Mouse (Mus musculus): ENCODE results near the gene Ifngr2.

Gene Ifngr2

DNA sequence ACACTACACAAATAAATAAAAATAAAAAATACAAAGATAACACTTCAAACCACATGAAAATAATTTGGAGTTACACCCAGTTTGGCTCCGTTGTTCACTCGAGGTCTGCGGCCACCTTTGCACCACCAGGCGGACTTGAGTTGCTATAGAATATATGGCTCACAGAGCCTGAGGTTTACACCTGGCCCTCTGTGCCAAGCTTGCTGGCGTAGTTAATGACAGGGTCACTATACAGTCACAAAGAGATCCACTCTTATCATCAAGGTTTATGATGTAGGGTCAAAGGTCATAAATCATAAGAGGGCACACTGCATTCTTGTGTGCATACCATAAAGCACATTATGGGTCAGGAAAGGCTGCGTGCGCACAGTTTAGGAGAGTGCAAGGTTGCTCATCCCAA is 19.1 kb downstream of the Ifngr2 start:
- DNase-seq, result no peak

DNA sequence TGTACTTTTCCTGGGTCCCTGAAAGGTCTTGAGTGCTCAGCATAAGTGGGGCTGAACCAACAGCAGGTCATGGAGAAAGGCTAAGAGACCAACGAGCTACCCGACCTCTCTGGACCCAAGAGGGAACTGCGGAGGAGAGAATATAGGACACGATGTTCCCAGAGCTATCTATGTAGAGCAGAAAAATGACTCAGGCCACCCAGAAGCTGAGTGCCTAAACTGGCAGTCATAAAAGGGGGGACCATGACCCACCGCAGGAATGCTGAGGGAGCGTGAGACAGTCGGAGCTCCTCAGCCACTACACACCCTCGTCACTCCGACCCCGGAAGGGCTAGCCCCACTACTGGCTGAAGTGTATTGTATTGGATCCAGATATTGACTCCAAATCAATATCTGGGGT is 22.1 kb downstream of the Ifngr2 start:
- DNase-seq, result no peak

DNA sequence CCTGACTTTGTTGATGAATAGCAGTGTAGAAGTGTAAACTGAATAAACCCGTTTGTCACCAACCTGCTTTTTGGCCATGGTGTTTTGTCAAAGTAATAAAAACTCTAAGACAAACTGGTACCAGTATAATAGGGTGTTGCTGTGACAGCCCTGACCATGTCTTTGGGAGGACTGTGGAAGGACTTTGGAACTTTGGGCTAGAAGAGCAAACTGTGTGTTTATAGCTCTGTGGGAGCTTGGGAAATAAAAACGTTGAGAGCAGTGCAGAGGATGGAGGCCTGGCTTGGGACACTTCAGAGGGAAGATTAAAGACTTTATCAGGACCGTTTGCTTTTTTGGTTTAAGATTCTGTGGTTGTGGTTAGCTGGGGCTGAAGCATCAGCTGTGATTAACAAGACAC is 24.2 kb downstream of the Ifngr2 start:
- no peak for DNase-seq

DNA sequence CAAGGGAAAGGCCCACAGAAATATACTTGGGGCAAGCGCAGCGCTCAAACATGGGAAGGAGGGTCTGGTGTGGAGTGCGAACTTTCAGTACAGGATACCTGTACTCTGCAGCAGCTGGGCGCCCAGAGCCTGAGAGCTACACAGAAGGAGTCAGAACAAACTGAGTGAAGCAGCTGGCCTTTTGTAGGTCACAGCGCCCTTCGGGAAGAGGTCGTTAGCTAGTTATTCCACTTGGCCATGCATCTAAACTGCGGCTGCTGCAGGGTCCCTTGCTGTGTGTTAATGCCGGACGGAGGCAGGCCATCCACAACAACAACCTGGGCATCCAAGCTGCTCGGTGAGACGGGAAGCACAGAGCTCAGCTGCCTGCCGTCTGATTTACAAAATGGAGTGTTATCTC is 28.3 kb downstream of the Ifngr2 start:
- DNase-seq, result no peak

DNA sequence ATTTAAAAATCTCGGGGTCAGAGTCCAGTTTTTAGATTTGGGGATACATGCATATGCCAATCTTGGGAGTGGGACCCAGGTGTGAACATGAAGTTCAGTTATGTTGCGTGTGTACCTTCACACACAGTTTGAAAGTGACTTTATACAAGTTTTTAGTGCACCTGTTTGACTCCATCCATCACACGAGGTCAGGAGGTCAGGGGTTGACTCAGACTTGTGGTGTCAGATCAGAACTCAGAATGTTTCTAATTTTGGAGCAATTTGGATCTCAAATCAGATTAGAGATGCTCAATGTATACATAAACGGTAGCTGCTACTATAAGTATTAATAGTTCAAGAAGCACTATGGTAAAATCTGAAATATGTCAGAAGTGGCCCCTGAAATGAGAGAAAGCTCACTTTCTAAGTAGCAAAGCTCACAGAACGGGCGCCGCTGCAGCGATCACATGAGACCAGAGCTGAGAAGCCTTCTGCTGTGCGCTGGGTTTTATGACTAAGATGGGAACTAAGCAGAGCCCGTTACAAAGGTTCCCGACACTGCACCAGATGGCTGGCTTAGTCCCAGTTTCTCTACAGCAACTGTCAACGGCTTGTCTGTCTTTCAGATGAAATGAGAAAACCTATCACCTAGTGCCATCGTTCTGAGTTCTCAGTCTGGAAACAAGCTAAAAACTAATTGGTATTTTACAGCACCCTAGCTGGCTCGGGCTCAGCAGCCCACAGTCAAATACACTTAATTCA is 32.3 kb downstream of the Ifngr2 start:
- peak; percentile 25 for DNase-seq

DNA sequence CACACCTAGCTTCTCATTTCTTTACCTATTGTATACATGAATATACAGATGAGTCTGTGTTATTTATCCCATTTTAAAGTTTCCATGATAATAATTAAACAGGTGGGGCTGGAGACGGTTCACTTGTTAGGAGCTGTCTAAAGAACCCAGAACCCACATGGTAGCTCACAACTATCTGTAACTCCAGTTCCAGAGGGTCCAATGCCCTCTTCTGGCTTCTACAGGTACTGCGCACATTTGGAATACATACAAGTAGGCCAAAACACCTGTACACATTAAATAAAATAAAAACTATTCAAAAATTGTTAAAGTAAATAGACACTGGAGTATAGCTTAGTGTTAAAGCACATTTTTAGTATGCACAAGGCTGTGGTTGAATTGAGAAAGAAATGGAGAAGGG is 35.4 kb downstream of the Ifngr2 start:
- peak; percentile 48 for DNase-seq

DNA sequence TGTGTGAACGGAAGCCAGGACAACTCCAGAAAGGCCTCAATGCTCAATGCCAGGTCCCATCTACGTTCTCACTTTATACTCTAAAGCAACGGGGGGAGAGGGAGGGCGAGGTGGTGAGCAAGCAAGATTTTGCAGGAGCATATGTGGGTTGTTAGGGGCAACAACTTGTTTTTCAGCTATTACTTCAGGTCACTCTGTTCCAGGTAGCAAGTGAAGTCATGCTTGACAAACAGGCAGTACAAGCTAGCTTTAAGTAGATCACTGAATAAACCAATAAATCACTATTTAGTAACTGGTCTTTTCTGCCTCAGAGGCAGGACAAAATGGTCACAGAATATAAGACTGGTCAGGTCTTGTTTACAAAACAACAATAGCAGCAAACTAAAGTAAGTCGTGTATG is 38.7 kb downstream of the Ifngr2 start:
- DNase-seq, result no peak

DNA sequence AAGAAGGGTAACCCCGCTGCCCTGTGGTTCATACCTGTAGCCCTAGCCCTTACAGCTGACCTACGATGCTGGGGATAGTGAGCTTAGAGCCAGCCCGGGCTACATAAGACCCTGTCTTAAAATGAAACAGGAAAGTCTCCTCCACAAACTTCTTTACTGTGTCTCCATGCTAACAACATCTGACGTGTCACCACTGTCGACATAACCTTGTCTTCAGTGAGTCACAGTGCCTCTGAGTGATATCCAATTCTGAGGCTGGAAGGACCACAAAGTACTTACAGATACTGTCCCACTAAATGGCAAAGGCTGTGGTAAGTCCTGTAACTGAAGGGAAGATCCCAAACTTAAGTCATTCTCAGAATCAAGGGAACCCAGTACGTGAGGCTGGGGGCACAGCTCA is 39.4 kb downstream of the Ifngr2 start:
- DNase-seq, result no peak

DNA sequence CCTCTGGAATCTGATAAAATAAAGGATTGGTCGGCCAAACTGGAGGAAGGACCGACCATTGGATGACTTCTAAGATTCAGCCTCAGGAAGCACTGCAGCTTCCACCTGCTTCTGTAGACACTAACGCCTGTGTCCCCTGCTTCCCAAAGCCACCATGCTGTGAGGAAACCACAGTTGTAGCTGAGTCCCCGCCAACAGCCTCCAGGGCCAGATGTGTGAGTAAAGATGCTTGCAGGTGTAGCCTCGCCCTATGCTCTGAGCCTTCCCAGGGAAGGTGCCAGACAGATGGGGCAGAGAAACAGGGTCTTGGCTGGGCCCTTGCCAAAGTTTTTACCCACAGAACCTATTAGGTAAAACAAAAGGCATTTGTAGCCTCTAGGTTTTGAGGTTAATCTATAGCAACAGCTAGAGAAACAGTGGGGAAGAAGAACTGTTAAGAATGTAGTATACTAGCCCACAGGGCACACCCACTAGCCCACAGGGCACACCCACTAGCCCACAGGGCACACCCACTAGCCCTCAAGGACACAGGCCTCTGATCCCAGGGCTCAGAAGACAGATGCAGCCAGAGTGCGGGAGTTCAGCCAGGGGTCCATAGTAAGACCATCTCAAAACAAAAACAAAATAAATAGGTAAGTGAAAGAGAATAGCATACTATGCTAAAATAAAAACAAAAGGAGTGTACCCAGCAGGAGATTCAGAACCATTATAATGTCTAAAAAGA is 41.0 kb downstream of the Ifngr2 start:
- DNase-seq, result no peak

DNA sequence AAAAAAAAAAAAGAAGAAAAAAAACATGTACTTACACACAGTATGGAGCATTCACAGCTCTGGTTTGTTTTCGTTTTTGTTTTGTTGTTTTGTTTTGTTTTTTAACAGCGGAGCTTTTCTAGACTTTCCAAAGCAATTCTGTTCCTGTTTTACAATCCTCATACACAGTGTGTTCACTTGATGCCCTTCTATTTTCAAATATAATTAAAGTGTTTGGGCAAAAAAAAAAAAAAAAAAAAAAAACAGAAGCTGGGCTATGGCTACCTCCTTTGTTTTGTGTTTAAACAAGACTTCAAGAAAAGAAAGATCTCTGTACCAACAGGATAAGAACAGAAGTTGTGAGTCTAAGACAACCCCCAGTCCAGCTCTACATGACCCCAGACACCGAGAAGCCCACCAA is 41.8 kb downstream of the Ifngr2 start:
- no peak for DNase-seq

DNA sequence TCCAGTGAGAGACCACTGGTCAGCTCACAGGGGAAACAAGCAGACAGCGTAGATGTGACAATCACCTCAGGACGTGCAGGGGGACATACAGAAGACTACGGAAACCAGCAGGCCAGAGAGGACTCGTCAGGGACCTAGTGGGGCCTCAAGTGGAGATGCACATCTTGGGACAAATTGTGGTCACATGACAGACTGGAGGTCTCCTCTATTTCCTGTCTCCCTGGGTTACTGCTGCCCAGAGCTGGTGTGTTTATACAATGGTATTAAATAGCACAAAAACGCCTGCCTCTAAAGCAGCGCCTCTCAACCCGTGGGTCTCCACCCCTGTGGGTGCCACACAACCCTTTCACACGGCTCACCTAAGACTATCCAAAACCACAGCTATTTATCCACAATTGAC is 45.3 kb downstream of the Ifngr2 start:
- no peak for DNase-seq

DNA sequence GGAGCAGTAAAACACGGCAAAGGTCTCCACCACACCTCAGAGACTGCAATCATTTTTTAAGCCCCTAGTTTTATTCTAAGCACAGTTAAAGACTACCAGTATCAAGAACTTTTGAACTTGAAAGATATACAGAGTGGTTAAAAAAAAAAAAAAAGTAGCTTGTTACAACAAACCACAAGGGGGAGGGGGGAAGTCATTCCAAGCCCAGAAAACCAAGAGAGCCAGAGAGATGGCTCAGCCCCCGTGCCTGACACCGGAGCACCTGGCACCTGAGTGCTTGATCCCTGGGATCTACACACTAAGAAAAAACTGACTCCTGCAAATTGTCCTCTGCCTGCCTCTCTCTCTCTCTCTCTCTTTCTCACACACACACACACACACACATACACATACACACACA is 46.4 kb downstream of the Ifngr2 start:
- no peak for DNase-seq

DNA sequence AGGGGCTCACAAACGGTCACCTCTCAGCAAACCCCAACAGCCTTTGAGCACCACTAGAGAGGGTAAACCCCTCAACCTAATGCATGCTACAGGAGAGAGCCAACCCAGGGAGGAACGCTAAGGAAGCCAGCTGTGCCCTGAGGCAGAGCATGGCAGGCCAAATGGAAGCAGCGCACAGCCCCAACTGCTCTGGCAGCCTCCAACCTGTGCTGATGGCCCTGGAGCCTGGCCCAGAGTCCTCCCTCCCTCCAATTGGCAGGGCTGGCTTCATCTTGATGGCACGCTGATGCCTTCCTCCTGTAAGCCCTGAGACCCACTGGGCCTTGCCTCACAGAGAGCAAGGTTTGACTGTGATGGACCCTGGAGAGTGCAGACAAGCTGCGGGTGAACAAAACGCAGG is 48.2 kb downstream of the Ifngr2 start:
- DNase-seq, result peak; percentile 26

DNA sequence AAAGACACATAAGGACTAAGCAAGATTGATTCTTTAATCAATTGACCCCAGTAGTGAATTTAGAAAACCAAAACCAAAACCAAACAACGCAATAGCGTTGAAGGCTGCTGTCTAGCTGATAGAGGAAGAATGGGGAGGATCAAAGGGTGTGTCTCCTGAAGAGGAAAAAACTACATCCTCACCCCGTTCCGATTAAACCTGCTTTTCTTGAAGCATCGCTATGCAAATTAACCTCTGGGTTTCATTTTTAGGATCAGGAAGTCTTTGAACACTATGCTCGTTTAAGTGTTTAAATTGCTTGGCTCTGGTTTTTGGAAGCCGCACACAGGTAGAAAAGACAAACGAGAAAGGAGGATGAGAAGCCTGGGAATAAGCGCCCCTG is 49.5 kb downstream of the Ifngr2 start:
- no peak for DNase-seq

DNA sequence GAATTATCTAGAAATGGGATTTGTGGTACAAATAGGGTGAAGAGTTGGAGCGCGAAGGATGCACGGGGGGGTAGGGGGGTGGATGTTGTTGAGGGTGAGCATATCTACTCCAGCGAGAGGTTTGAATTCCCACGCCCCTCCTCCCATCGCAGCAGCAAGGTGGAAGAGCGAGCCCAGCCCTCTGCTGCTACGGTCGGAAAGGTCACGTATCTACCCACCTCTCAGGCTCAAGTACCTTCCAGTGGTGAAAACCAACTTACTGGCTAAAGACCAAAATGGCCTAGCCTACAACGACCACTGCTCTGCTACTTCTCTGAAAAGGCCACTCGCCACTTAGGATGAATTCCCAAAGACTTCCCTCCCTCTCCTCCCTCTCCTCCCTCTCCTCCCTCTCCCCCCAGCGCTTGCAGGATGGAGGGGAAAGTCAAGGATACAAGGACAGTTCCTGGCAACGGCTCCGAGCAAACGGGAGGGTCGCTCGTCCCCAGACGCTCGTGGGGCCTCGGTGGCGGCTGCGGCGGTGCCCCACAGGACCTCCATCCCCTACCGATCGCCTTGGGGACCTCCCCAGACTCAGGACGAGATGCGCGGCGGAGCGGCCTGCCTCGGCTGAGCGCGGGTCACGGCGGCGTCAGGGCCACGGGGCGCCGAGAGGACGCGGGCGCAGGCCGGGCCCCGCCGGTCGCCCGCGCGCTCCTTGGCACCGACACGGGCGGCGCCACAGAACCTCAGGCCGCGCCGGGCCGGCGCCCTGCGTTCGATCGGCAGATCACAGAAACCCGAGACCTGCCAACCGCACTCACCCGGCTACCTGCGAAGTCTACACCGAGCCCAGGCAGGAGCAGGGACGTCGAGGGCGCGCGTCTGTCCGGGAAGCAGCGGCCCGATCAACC is 50.2 kb downstream of the Ifngr2 start:
- peak; percentile 38 for DNase-seq

DNA sequence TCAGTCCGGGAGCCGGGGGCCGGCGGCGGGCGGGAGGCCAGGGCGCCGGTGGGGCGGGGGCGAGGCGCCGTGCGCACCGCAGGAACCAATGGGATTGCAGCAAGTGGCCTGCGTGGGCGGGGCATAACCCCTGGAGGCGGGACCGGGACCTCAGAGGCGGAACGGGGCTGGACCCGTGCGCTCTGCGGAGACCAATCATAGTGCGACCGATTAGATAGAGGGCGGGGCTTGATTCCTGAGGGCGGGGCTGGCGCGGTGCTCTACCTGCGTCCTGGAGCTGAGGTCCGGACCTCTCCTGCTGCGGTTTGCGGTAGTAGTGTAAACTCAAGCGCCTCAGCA is 50.8 kb downstream of the Ifngr2 start, which contains the start of gene Tmem50b:
TSS of gene Tmem50b (minus strand) at position 129 of the 339 bp plus-strand sequence.
- peak; percentile 98 for DNase-seq

DNA sequence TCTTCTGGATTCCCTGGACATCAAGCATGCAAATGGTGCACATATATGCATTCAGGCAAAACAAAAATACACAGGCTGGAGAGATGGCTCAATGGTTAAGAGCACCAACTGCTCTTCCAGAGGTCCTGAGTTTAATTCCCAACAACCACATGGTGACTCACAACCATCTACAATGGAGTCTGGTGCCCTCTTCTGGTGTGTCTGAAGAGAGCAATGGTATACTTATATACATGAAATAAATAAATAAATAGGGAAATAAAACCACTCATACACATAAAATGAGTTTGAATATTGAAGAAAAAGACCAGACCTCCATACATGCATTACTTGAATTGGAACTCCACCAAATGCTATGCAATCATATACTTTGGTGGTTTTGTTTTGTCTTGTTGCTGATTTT is 52.4 kb downstream of the Ifngr2 start:
- DNase-seq, result no peak

DNA sequence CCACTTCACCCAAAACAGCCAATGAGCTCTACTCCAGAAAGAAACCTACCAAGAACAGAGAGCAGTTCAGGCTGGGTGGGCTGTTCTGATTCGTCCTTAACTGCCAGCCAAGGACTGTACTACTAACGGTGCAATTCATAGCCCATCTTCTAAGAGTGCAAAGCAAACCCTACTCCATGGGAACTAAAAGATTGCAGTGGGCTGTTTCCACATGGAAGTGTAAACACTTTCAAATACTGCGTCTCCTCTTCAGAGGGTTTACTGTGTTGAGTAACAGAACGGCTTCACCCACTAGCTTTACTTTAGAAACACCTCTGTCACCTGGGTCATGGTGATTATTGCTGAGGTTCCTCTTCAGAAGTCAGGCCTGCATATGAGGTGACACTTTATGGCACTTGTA is 54.2 kb downstream of the Ifngr2 start:
- no peak for DNase-seq

DNA sequence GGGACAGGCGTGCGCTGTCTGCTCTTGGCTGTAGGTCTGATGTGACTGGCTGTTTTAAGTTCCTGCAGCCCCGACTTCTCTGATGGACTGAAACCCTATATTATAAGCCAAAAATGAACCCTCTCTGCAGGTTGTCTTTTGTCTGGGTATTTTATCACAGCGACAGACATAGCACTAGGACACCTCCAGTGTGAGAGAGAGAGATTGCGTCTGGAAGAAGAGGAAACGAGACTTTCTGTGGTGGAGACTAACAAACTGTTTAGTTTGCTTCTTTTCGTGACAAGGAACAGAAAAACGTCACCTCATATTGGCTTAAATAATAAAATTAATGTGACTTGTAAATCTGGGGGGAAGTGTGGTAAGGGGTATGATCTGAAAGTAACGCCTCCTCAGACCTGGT is 54.8 kb downstream of the Ifngr2 start:
- no peak for DNase-seq

DNA sequence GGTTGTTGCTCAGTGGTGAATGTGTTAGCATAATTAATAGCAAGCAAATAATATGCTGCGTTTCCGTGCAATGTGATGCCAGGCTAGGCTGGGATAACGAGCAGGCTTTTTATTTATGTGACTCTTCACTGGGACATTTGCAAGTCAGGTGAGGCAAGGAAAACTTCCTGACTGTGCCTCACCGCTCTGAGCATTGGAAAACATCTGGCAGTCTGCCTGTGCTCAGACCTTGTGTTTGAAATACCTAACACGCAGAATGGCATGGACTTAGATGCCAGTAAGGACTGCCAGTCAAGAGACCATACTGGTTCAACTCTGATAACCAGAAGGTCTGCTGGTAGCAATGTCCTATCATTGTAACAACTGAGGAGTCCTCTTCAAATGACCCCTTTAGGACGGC is 58.3 kb downstream of the Ifngr2 start:
- no peak for DNase-seq

DNA sequence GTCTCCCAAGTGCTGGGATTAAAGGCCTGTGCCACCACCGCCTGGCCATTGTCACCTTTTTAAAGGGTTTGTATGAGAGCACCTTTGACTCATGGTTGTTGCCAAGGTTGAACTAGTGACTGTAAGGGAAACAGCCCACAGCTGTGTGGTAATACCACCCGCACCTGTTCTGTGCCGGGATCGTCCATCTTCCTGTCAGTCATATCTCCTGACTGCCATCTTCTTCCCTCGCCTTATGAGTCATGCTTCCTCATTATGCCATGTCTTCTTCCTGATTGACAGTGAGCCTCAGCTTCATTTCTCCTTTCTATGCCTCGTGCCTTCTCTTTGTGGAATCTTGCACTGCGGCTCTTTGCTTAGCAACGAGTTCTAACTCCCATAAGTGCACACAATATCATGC is 60.1 kb downstream of the Ifngr2 start:
- DNase-seq, result no peak

DNA sequence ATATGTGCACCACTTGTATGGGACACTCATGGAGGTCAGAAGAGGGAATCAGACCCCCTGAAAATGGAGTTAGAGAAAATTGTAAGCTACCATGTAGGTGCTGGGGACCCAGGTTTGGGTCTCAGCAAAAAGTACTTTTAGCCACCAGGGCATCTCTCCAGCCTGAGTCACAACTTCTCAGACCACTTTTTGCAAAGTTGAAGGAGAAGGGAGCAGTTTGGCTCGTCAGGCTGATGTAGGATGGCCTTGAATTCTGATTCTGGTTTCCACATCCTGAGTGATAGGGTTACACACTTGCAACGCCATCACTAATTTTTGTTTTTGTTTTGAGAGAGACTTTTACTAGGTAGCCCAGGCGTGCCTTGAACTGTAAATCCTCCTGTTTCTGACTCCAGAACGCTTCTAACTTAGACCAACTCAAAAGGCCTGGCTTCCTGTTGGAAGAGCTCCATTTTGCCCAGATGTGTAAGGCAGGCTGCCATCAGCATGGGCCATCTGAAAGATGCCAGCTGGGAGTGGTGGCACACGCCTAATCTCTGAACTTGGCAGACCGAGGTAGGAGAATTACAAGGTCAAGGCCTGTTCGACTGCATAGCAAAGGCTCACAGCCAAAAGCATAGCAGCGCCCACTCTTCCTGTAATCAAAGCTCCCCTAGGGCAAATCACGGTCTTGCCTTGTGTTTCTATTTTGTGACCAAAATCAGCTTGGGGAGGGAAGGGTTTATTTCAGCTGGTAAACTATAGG is 62.8 kb downstream of the Ifngr2 start:
- no peak for DNase-seq

DNA sequence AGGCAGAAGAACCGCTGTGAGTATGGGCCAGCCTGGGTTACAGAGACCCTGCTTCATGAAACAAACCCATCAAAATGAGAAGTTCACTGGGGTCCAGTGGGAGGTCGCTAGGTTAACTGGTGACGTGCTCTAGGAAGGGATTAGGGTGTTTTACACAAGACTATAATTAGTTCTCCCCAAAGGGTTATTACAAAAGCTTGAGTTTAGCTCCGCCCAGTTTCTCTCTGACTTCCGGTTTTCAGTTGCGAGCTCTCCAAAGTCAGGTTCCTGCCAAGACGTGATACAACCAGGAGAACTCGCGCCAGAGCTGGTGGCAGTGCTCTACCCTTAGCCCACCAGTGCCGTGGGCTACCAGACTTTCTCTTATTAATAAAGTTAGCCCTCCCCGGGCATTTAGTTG is 64.4 kb downstream of the Ifngr2 start:
- DNase-seq, result no peak
